Mouse (Mus musculus) liver, adult 2 months (tissue): ENCODE results near the gene Dusp8.

ENCODE experiments used
- CTCF ChIP-seq: fragments of 200-500 bp; IDR thresholded peaks from 2 replicates; pipeline ENCODE4 v1.5.1; 2011; ENCODE audit warnings: low read depth, low read length, control low read depth
- POLR2A ChIP-seq: fragments of 200-500 bp; IDR thresholded peaks from 2 replicates; pipeline ENCODE4 v1.6.1; 2011; ENCODE audit warnings: low read length, control low read depth; ENCODE audit not compliant: insufficient read depth; ENCODE audit errors: extremely low read depth

DNA sequence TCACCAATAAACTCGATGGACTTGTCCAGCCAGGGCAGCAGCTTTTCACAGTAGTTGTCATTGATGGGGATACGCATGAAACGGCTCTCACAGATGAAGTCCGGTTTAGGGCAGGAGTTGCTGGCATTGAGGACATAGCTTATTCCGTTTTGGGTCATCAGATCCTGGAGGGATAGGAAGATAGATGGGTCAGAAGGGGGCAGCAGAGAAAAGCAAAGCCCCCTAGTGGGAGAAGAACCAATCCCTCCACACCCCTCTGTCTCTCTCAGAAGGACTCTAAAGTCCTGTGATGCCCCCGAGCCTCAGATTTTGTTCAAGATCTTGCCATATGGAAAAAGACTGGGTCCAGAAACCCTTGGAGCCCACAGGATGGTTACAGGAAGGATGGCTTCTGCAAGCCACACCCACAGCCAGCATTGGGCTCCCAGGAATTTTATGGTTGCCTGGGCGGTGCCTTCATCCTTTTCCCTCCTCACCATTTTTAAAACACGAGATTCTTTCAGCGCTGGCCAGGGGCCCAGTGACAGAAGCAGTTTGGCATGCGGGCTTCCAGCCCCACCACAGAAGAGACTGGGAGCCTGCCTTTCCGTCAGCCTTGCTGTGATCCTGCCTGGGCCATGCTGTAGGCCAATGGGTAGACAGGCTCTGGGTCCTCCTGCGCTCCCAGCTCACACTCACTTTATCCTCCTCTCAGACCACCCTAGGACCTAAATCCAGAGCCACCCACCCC, 11.9 kb downstream of the Dusp8 start:
- TF ChIP-seq POLR2A (no peak), CTCF (no peak)
